Mouse (Mus musculus): Measurements from ENCODE around the gene Hist2h3c1. TPM values are rescaled to one million over a fixed set of nuclear protein-coding genes. Genes with fewer than 3 reads are reported as not detected.
"Not testable (repeated sequence)": the region's sequence is repeated elsewhere in the genome, so short reads cannot be mapped to it uniquely, and the experiment has no call there.

Gene Hist2h3c1
- not detected in 2 replicates for polyA plus RNA-seq (2012; ENCODE audit: insufficient read depth, insufficient read length, low replicate concordance, missing spikeins)

- 0% methylated on average over 6 of the region's 47 CpGs for WGBS
- H3K27ac ChIP-seq (ENCODE audit: insufficient read depth, low read depth, low read length); H3K4me1 ChIP-seq (ENCODE audit: control insufficient read depth, insufficient read depth, low read length): not testable (repeated sequence)
- H3K4me3 ChIP-seq (ENCODE audit: insufficient read depth, low read depth, low read length): peak within 1 kb of the TSS; percentile 52
Measured at GRCm38 (mm10) chr3:96246427-96246856, at the start of gene Hist2h3c1. Gene Hist2h3c1 (plus strand): TSS chr3:96246685.

- under 1% methylated on average over 50 of the region's 50 CpGs for WGBS
- peak overlapping the region; percentile 79 for H3K4me3 ChIP-seq (ENCODE audit: insufficient read depth, low read depth, low read length)
- no peak for TF ChIP-seq CTCF (IDR thresholded peaks at IDR 0.05; ENCODE audit: insufficient read depth, low read depth, low read length)
- TF ChIP-seq POLR2A (IDR thresholded peaks at IDR 0.05; ENCODE audit: insufficient read depth, low read depth, low read length): peak; percentile 82
- H3K4me1 ChIP-seq (ENCODE audit: control insufficient read depth, insufficient read depth, low read length): peaks cover 24% of the 10 kb centered on the region
- H3K27ac ChIP-seq (ENCODE audit: insufficient read depth, low read depth, low read length): peak overlapping the region; percentile 99
Measured at GRCm38 (mm10) chr3:96197129-96197749, 49.2 kb upstream of the Hist2h3c1 start.

GRCm38 (mm10) chr3:96198181-96198580 is 48.3 kb upstream of the Hist2h3c1 start:
- Histone ChIP-seq H3K27ac (ENCODE audit: insufficient read depth, low read depth, low read length) (no peak overlapping the region), H3K4me1 (ENCODE audit: control insufficient read depth, insufficient read depth, low read length) (peaks cover 17% of the 10 kb centered on the region), H3K4me3 (ENCODE audit: insufficient read depth, low read depth, low read length) (no peak overlapping the region)
- WGBS: 8% methylated on average over 6 of the region's 6 CpGs
- no peak for TF ChIP-seq POLR2A (IDR thresholded peaks at IDR 0.05; ENCODE audit: insufficient read depth, low read depth, low read length)
- TF ChIP-seq CTCF (IDR thresholded peaks at IDR 0.05; ENCODE audit: insufficient read depth, low read depth, low read length): no peak

GRCm38 (mm10) chr3:96198601-96199251 is 47.8 kb upstream of the Hist2h3c1 start:
- H3K4me1 ChIP-seq (ENCODE audit: control insufficient read depth, insufficient read depth, low read length): peaks cover 13% of the 10 kb centered on the region
- not testable (repeated sequence) for H3K27ac ChIP-seq (ENCODE audit: insufficient read depth, low read depth, low read length); H3K4me3 ChIP-seq (ENCODE audit: insufficient read depth, low read depth, low read length)
- WGBS: 29% methylated on average over 8 of the region's 8 CpGs

- no peak for TF ChIP-seq CTCF (IDR thresholded peaks at IDR 0.05; ENCODE audit: insufficient read depth, low read depth, low read length)
- TF ChIP-seq POLR2A (IDR thresholded peaks at IDR 0.05; ENCODE audit: insufficient read depth, low read depth, low read length): no peak
- Histone ChIP-seq H3K4me1 (ENCODE audit: control insufficient read depth, insufficient read depth, low read length) (peaks cover 5% of the 10 kb centered on the region), H3K27ac (ENCODE audit: insufficient read depth, low read depth, low read length) (no peak overlapping the region), H3K4me3 (ENCODE audit: insufficient read depth, low read depth, low read length) (no peak overlapping the region)
- WGBS: 76% methylated on average over 2 of the region's 2 CpGs
Measured at GRCm38 (mm10) chr3:96199731-96200130, 46.8 kb upstream of the Hist2h3c1 start.

GRCm38 (mm10) chr3:96207819-96208218 is 38.7 kb upstream of the Hist2h3c1 start:
- TF ChIP-seq CTCF (IDR thresholded peaks at IDR 0.05; ENCODE audit: insufficient read depth, low read depth, low read length): no peak
- no peak for TF ChIP-seq POLR2A (IDR thresholded peaks at IDR 0.05; ENCODE audit: insufficient read depth, low read depth, low read length)
- 80% methylated on average over 3 of the region's 3 CpGs for WGBS
- no peak overlapping the region for H3K4me3 ChIP-seq (ENCODE audit: insufficient read depth, low read depth, low read length)
- no peaks in the 10 kb centered on the region for H3K4me1 ChIP-seq (ENCODE audit: control insufficient read depth, insufficient read depth, low read length)
- no peak overlapping the region for H3K27ac ChIP-seq (ENCODE audit: insufficient read depth, low read depth, low read length)

GRCm38 (mm10) chr3:96209242-96209641 is 37.2 kb upstream of the Hist2h3c1 start:
- Histone ChIP-seq H3K27ac (ENCODE audit: insufficient read depth, low read depth, low read length) (no peak overlapping the region), H3K4me1 (ENCODE audit: control insufficient read depth, insufficient read depth, low read length) (no peaks in the 10 kb centered on the region), H3K4me3 (ENCODE audit: insufficient read depth, low read depth, low read length) (no peak overlapping the region)
- TF ChIP-seq CTCF (IDR thresholded peaks at IDR 0.05; ENCODE audit: insufficient read depth, low read depth, low read length) (no peak), POLR2A (IDR thresholded peaks at IDR 0.05; ENCODE audit: insufficient read depth, low read depth, low read length) (no peak)
- 33% methylated on average over 15 of the region's 15 CpGs for WGBS

GRCm38 (mm10) chr3:96219191-96219641 is 27.3 kb upstream of the Hist2h3c1 start:
- under 1% methylated on average over 12 of the region's 12 CpGs for WGBS
- Histone ChIP-seq H3K27ac (ENCODE audit: insufficient read depth, low read depth, low read length) (peak overlapping the region; percentile 94), H3K4me1 (ENCODE audit: control insufficient read depth, insufficient read depth, low read length) (peaks cover 3% of the 10 kb centered on the region), H3K4me3 (ENCODE audit: insufficient read depth, low read depth, low read length) (peak overlapping the region; percentile 44)
- no peak for TF ChIP-seq CTCF (IDR thresholded peaks at IDR 0.05; ENCODE audit: insufficient read depth, low read depth, low read length)
- TF ChIP-seq POLR2A (IDR thresholded peaks at IDR 0.05; ENCODE audit: insufficient read depth, low read depth, low read length): no peak

GRCm38 (mm10) chr3:96219661-96220130 is 26.8 kb upstream of the Hist2h3c1 start, which contains the start of the genes Bola1 and Hist2h2ab:
Gene Bola1 (minus strand): TSS chr3:96219709.
Gene Hist2h2ab (plus strand): TSS chr3:96219865.
- Histone ChIP-seq H3K4me3 (ENCODE audit: insufficient read depth, low read depth, low read length) (peak within 1 kb of the TSS; percentile 78), H3K4me1 (ENCODE audit: control insufficient read depth, insufficient read depth, low read length) (peaks cover 5% of the 10 kb centered on the region), H3K27ac (ENCODE audit: insufficient read depth, low read depth, low read length) (peak within 1 kb of the TSS; percentile 98)
- TF ChIP-seq POLR2A (IDR thresholded peaks at IDR 0.05; ENCODE audit: insufficient read depth, low read depth, low read length): peak; percentile 76
- TF ChIP-seq CTCF (IDR thresholded peaks at IDR 0.05; ENCODE audit: insufficient read depth, low read depth, low read length): no peak
- WGBS: under 1% methylated on average over 37 of the region's 37 CpGs

Measured in olfactory bulb, adult 2 months (tissue).